Mouse (Mus musculus) erythroblast, embryonic 14.5 days (primary cell): Measurements from ENCODE around the gene Oxct2b.

Source experiments
- GATA1 ChIP-seq: IDR thresholded peaks from 2 replicates; pipeline ENCODE4 v1.6.1; 2012; ENCODE audit warnings: low read length, inconsistent platforms, mixed read lengths
- TAL1 ChIP-seq: IDR thresholded peaks from 3 replicates; pipeline ENCODE4 v1.6.1; 2012; ENCODE audit warnings: low read length, inconsistent platforms, mixed read lengths

DNA sequence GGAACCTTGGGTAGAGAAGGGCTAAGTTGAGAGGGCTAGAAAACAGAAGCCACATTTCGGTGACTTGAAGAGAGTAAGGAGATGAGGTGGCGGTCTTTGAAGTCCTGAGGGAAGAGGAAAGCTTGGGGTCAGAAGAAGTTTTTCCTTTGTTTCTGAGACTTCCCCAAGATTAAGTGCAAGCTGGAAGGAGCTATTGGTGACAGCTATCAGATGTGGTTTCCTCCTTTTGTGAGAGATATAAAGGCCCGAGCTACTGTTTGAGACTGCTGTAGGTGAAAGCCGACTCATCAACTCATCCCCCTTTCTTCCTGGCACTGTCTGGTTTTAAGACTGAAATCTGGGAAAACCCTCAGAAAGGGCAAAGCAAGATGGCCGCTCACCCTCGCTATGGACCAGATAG lies 47.4 kb upstream of the Oxct2b start:
- TF ChIP-seq TAL1, result no peak
- no peak for TF ChIP-seq GATA1
